Mouse (Mus musculus): ENCODE results near the gene Rufy4. TPM values are rescaled to one million over a fixed set of nuclear protein-coding genes. Genes with fewer than 3 reads are reported as not detected.

Gene Rufy4
- 0.17 and 0.34 TPM in 2 replicates for polyA plus RNA-seq (2014; fragmentation: Nextera tagmentation; extraction: Ambion mirVana)

- peak within 1 kb of the TSS; percentile 58 for H3K4me3 ChIP-seq (ENCODE audit: low read depth, low read length)
- H3K9me3 ChIP-seq (ENCODE audit: control insufficient read depth, low read length): no peaks in the 10 kb centered on the region
- no peaks in the 10 kb centered on the region for H3K36me3 ChIP-seq (ENCODE audit: control insufficient read depth, insufficient read depth, low read length)
- H3K4me2 ChIP-seq: peak within 1 kb of the TSS; percentile 97
- no peak within 1 kb of the TSS for H3K27ac ChIP-seq (ENCODE audit: low read depth, low read length)
- WGBS: under 1% methylated on average over 12 of the region's 12 CpGs
- ATAC-seq (replicated peaks; ENCODE audit: low FRiP score): peak; percentile 40
- peaks cover 32% of the 10 kb centered on the region for H3K27me3 ChIP-seq (replicated peaks; ENCODE audit: control insufficient read depth, insufficient read depth, low read length)
- DNase-seq (ENCODE audit: low spot score): peak; percentile 71
- H3K4me1 ChIP-seq (replicated peaks; ENCODE audit: control insufficient read depth, insufficient read depth, low read length): peaks cover 6% of the 10 kb centered on the region; the same call in 1 of the 2 replicates
- peak within 1 kb of the TSS; percentile 50 for H3K9ac ChIP-seq (ENCODE audit: low read depth, low read length)
Measured at GRCm38 (mm10) chr1:74124991-74125552, at the start of gene Rufy4. Gene Rufy4, plus strand, starts transcription at chr1:74125541.

- H3K4me2 ChIP-seq: no peak overlapping the region
- H3K9ac ChIP-seq (ENCODE audit: low read depth, low read length): no peak overlapping the region
- H3K4me1 ChIP-seq (replicated peaks; ENCODE audit: control insufficient read depth, insufficient read depth, low read length): no peaks in the 10 kb centered on the region; the same call in 1 of the 2 replicates
- no peaks in the 10 kb centered on the region for H3K36me3 ChIP-seq (ENCODE audit: control insufficient read depth, insufficient read depth, low read length)
- no peaks in the 10 kb centered on the region for H3K9me3 ChIP-seq (ENCODE audit: control insufficient read depth, low read length)
- no peak overlapping the region for H3K4me3 ChIP-seq (ENCODE audit: low read depth, low read length)
- no peak for ATAC-seq (replicated peaks; ENCODE audit: low FRiP score)
- 67% methylated on average over 4 of the region's 4 CpGs for WGBS
- no peak for DNase-seq (ENCODE audit: low spot score)
- no peaks in the 10 kb centered on the region for H3K27me3 ChIP-seq (replicated peaks; ENCODE audit: control insufficient read depth, insufficient read depth, low read length)
- H3K27ac ChIP-seq (ENCODE audit: low read depth, low read length): no peak overlapping the region
Measured at GRCm38 (mm10) chr1:74076230-74076629, 49.1 kb upstream of the Rufy4 start.

GRCm38 (mm10) chr1:74077353-74077752, 48.0 kb upstream of the Rufy4 start:
- ATAC-seq (replicated peaks; ENCODE audit: low FRiP score) (no peak; the same call in 1 of the 2 replicates), DNase-seq (ENCODE audit: low spot score) (peak; percentile 69)
- H3K9ac ChIP-seq (ENCODE audit: low read depth, low read length): no peak overlapping the region
- H3K9me3 ChIP-seq (ENCODE audit: control insufficient read depth, low read length): no peaks in the 10 kb centered on the region
- no peaks in the 10 kb centered on the region for H3K27me3 ChIP-seq (replicated peaks; ENCODE audit: control insufficient read depth, insufficient read depth, low read length)
- no peak overlapping the region for H3K4me3 ChIP-seq (ENCODE audit: low read depth, low read length)
- WGBS: 5% methylated on average over 2 of the region's 2 CpGs
- H3K36me3 ChIP-seq (ENCODE audit: control insufficient read depth, insufficient read depth, low read length): no peaks in the 10 kb centered on the region
- H3K4me2 ChIP-seq: no peak overlapping the region
- H3K27ac ChIP-seq (ENCODE audit: low read depth, low read length): no peak overlapping the region
- H3K4me1 ChIP-seq (replicated peaks; ENCODE audit: control insufficient read depth, insufficient read depth, low read length): peaks cover 11% of the 10 kb centered on the region

- ATAC-seq (replicated peaks; ENCODE audit: low FRiP score) (no peak), DNase-seq (ENCODE audit: low spot score) (no peak)
- Histone ChIP-seq H3K9ac (ENCODE audit: low read depth, low read length) (no peak overlapping the region), H3K9me3 (ENCODE audit: control insufficient read depth, low read length) (no peaks in the 10 kb centered on the region), H3K36me3 (ENCODE audit: control insufficient read depth, insufficient read depth, low read length) (no peaks in the 10 kb centered on the region), H3K4me1 (replicated peaks; ENCODE audit: control insufficient read depth, insufficient read depth, low read length) (peaks cover 24% of the 10 kb centered on the region), H3K4me3 (ENCODE audit: low read depth, low read length) (no peak overlapping the region), H3K27ac (ENCODE audit: low read depth, low read length) (peak overlapping the region; percentile 72), H3K27me3 (replicated peaks; ENCODE audit: control insufficient read depth, insufficient read depth, low read length) (no peaks in the 10 kb centered on the region), H3K4me2 (peak overlapping the region; percentile 16; the same call in 1 of the 2 replicates)
- 15% methylated on average over 2 of the region's 2 CpGs for WGBS
Measured at GRCm38 (mm10) chr1:74081573-74081989, 43.8 kb upstream of the Rufy4 start.

- WGBS: 11% methylated on average over 6 of the region's 6 CpGs
- DNase-seq (ENCODE audit: low spot score): peak; percentile 61
- H3K36me3 ChIP-seq (ENCODE audit: control insufficient read depth, insufficient read depth, low read length): no peaks in the 10 kb centered on the region
- no peaks in the 10 kb centered on the region for H3K27me3 ChIP-seq (replicated peaks; ENCODE audit: control insufficient read depth, insufficient read depth, low read length)
- peak; percentile 33 for ATAC-seq (replicated peaks; ENCODE audit: low FRiP score)
- H3K27ac ChIP-seq (ENCODE audit: low read depth, low read length): no peak overlapping the region
- no peaks in the 10 kb centered on the region for H3K9me3 ChIP-seq (ENCODE audit: control insufficient read depth, low read length)
- no peak overlapping the region for H3K9ac ChIP-seq (ENCODE audit: low read depth, low read length)
- peaks cover 24% of the 10 kb centered on the region for H3K4me1 ChIP-seq (replicated peaks; ENCODE audit: control insufficient read depth, insufficient read depth, low read length)
- no peak overlapping the region for H3K4me3 ChIP-seq (ENCODE audit: low read depth, low read length)
- H3K4me2 ChIP-seq: no peak overlapping the region
Measured at GRCm38 (mm10) chr1:74082841-74083463, 42.4 kb upstream of the Rufy4 start.

- no peak for ATAC-seq (replicated peaks; ENCODE audit: low FRiP score)
- Histone ChIP-seq H3K4me2 (no peak overlapping the region), H3K4me1 (replicated peaks; ENCODE audit: control insufficient read depth, insufficient read depth, low read length) (peaks cover 24% of the 10 kb centered on the region), H3K36me3 (ENCODE audit: control insufficient read depth, insufficient read depth, low read length) (no peaks in the 10 kb centered on the region), H3K9ac (ENCODE audit: low read depth, low read length) (no peak overlapping the region), H3K27ac (ENCODE audit: low read depth, low read length) (no peak overlapping the region), H3K9me3 (ENCODE audit: control insufficient read depth, low read length) (no peaks in the 10 kb centered on the region), H3K4me3 (ENCODE audit: low read depth, low read length) (no peak overlapping the region), H3K27me3 (replicated peaks; ENCODE audit: control insufficient read depth, insufficient read depth, low read length) (peaks cover 3% of the 10 kb centered on the region; the same call in 1 of the 2 replicates)
- no peak for DNase-seq (ENCODE audit: low spot score)
- 71% methylated on average over 6 of the region's 6 CpGs for WGBS
Measured at GRCm38 (mm10) chr1:74084065-74084705, 41.2 kb upstream of the Rufy4 start.

GRCm38 (mm10) chr1:74084752-74085151, 40.6 kb upstream of the Rufy4 start:
- Histone ChIP-seq H3K36me3 (ENCODE audit: control insufficient read depth, insufficient read depth, low read length) (no peaks in the 10 kb centered on the region), H3K9ac (ENCODE audit: low read depth, low read length) (no peak overlapping the region), H3K4me3 (ENCODE audit: low read depth, low read length) (no peak overlapping the region), H3K9me3 (ENCODE audit: control insufficient read depth, low read length) (no peaks in the 10 kb centered on the region), H3K4me1 (replicated peaks; ENCODE audit: control insufficient read depth, insufficient read depth, low read length) (peaks cover 24% of the 10 kb centered on the region), H3K27ac (ENCODE audit: low read depth, low read length) (no peak overlapping the region), H3K27me3 (replicated peaks; ENCODE audit: control insufficient read depth, insufficient read depth, low read length) (peaks cover 3% of the 10 kb centered on the region), H3K4me2 (no peak overlapping the region)
- WGBS: 39% methylated on average over 5 of the region's 5 CpGs
- DNase-seq (ENCODE audit: low spot score) (no peak), ATAC-seq (replicated peaks; ENCODE audit: low FRiP score) (no peak)

- Histone ChIP-seq H3K4me3 (ENCODE audit: low read depth, low read length) (no peak overlapping the region), H3K27me3 (replicated peaks; ENCODE audit: control insufficient read depth, insufficient read depth, low read length) (peaks cover 6% of the 10 kb centered on the region), H3K27ac (ENCODE audit: low read depth, low read length) (no peak overlapping the region), H3K4me2 (no peak overlapping the region), H3K9me3 (ENCODE audit: control insufficient read depth, low read length) (no peaks in the 10 kb centered on the region), H3K36me3 (ENCODE audit: control insufficient read depth, insufficient read depth, low read length) (no peaks in the 10 kb centered on the region), H3K4me1 (replicated peaks; ENCODE audit: control insufficient read depth, insufficient read depth, low read length) (peaks cover 24% of the 10 kb centered on the region), H3K9ac (ENCODE audit: low read depth, low read length) (no peak overlapping the region)
- no peak for ATAC-seq (replicated peaks; ENCODE audit: low FRiP score)
- WGBS: 75% methylated on average over 7 of the region's 7 CpGs
- no peak for DNase-seq (ENCODE audit: low spot score)
Measured at GRCm38 (mm10) chr1:74085566-74085965, 39.8 kb upstream of the Rufy4 start.
